Mouse (Mus musculus) gonadal fat pad, adult 2 months (tissue): ENCODE results near the gene Eid2. TPM values are rescaled to one million over a fixed set of nuclear protein-coding genes. Genes with fewer than 3 reads are reported as not detected.
"Not testable (repeated sequence)": the region's sequence is repeated elsewhere in the genome, so short reads cannot be mapped to it uniquely, and the experiment has no call there.

Experiments
- DNase-seq: peaks from one replicate; pipeline ENCODE4 v3.0.0-alpha.2; 2012; ENCODE audit warnings: low read depth
- polyA plus RNA-seq: library from polyadenylated mRNA; depleted of rRNA; stranded (reverse); fragments of >200 nt; gene quantifications from 2 replicates; pipeline ENCODE4 v1.2.3, GENCODE M21; 2012; rRNA removed

The Eid2 gene
- polyA plus RNA-seq = 6.4 and 7.2 TPM in 2 replicates

DNA sequence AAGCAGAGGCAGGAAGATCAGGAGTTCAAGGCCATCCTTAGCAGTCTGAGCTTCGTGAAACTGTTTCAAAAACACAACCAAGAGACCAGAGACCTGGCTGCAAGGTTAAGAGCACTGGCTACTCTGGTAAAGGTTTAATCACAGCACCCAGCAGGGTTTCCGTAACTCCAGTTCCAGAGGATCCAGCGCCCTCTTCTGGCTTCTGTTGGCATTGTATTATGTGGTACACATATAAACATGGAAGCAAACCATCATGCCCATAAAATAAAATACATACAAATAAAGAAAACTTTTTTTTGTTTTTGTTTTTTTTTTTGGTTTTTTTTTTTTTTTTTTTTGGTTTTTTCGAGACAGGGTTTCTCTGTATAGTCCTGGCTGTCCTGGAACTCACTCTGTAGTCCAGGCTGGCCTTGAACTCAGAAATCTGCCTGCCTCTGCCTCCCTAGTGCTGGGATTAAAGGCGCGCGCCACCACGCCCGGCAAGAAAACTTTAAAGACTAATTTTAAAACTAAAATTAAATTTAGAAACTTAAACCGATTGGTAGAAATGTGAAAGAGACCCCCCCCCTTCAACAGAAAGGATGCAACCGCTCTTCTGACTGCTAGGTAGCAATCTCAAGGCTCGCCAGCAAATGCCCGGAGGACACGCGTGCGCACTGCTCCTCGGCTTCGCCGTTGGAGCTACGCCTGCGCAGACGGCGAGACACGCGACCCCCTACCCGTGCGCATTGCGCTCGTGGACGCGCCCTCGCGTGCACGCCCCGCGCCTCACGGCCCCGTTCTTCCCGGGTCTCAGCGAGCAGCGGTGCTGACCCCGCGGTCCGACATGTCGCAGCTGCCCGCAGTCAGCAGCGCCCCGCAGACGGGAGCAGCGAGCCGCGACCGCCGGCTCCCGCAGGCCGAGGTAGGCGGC, at the start of gene Eid2:
Eid2 (plus strand) TSS at position 753 of the 913 bp plus-strand sequence.
- DNase-seq = no peak

DNA sequence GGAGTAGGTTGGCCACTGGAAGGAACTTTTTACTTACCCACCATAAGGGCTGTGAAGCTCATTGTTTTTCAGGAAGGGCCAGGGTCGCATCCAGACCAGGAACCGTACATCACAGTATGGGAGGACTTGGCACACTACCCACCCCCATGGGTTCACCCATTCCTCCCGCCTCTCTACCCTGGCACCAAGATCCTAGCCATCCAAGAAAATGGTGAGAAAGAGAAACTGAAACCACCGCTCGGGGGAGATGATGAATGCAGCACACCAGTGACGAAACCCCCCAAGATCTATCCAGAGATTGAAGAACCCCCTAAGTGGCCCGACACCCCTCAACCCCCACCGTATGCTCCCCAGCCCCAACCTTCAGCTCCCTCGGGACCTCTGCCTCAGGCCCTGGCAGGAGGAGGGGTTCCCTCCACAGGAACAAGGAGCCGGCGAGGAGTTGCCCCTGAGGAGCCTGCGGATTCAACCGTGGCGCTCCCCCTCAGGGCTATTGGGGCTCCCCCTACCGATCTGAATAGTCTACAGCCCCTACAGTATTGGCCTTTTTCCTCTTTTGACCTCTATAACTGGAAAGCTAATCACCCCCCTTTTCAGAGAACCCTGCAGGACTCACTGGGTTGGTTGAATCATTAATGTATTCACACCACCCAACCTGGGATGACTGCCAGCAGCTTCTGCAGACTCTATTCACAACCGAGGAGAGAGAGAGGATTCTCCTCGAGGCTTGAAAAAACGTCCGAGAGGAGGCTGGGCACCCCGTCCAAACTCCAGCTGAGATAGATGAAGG, 48.5 kb upstream of the Eid2 start:
- not testable (repeated sequence) for DNase-seq

DNA sequence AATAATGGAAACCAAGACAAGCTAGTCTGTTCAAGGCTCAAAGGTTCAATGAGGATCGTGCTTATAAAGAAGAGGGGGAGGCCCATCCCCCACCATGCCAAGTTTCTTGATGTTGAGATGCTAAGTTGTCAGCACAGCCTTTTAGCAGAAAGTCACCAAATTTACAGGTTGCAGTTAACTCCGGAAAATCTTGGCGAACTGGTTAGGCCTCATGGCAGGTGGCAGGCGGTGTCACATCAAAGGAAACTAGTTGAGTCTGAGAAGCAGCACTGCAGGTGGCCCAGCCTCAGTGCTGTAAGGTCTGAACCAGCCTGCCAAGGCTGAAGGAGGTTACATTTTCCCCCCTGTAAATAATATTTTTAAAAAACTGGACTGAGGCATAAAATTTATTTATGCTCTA, 40.8 kb upstream of the Eid2 start:
- not testable (repeated sequence) for DNase-seq

DNA sequence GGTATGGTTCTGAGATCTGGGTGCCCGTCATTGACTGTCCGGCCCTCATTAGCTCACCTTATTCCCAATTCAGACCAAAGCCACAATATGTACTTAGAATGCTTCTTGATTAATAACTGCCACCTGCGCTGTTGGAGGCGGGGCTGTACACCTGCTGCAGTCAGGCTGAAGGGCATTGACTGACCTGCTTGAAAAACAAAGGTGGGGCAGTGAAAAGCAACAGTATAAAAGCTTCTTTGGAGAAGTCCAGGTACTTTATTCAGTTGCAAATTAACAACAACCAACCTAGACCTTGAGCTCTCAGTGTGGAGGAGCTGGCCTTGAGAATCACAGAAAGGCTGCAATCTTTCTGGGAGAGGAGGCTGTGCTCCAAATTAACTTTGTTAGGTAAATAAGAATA, 40.3 kb upstream of the Eid2 start:
- DNase-seq = not testable (repeated sequence)

DNA sequence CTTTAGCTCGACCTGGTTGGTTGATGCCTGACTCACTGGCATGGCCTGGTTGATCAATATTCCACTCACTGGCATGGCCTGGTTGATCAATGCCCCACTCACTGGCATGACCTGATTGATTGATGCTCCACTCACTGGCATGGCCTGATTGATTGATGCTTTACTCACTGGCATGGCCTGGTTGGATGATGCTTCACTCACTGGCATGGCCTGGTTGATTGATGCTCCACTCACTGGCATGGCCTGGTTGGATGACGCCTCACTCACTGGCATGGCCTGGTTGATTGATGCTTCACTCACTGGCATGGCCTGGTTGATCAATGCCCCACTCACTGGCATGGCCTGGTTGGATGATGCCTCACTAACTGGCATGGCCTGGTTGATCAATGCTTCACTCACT, 23.7 kb upstream of the Eid2 start:
- DNase-seq = not testable (repeated sequence)

DNA sequence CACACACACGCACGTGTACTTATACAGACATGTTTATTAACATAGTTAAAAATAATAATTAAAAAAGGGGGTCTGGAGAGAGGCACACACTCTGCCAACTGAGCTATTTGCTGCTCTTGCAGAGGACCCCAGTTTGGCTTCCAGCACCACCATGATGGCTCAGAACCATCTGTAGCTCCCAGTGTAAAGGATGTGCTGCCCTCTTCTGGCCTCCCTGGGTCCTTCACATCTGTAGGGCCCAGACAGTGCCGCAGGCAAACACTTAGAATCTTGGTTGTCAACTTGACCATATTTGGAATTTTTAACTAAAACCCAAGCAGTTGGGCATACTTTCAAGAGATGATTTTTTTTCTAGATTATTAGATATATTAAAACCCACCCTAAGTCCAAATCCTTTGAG, 18.7 kb upstream of the Eid2 start:
- no peak for DNase-seq

DNA sequence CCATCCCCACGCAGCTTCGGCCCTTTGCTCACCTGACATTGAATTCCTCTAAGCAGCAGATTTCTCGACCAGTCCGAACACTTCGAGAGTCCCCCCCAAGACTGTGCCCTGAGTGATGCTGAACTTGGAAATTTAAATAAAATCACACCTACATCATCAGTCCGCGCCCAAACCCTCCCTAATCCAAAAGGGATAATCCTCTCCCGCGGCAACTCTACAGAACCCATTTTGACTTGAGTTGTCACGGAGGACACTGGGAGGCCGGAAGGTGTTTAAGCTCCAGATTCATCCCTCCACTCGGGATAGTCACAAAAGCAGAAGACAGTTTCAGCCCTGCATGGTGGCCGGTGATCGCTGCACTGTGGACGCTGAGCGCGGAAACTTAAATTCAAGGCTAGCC, 15.7 kb upstream of the Eid2 start:
- no peak for DNase-seq

DNA sequence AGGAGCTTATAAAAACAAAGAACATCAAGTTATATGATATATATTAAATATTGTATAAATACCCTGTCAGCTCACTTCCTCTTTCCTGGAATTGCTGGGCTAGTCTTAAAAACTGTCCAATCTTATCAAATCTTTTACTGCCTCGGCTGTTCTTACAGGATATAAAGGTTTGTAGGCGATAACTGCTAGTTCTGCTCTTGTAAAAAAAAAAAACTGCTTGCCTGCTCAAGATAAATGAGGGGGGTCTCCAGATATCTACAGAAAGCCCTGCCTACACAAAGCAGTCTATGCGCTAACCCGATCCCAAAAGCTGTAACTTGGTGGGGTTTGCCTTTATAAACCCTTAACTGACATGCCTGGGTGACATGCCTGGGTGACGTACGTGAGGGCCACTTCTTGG, 13.1 kb upstream of the Eid2 start:
- DNase-seq = no peak

DNA sequence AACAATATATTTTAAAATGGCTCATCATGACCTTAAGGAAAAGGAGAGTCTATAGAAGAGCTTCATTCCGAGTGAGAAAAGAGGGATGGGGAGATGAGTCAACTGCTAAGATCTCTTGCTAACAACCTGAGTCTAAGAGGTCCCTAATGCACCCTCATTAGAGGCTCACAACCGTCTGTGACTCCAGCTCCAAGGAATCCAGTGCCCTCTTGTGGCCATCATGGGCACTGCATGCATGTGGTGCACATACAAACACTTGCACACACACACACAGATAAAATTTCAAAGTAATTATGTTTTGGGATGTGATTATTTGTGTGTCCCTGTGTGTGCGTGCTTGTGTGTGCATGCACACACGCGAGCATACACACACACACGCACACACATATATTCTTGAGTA, 12.2 kb upstream of the Eid2 start:
- DNase-seq = no peak

DNA sequence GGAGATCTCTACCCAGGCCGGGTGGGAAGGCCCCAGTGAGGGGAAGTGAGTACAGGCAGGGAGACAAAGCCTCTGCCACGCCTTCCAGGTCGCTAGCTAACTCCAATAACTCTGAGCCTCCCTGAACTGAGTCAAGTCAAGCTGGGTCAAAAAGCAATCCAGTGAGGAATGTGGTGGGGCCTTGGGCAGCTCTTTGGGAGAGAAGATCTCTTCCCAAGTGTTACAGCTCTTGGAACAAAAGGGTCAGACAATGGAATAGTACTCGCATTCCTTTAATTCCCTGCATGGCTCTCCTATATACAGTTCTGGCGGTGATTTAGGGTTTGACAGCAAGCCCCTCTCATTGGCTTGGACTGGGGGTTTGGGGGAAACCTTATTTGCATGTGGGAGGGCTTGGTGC, 4.8 kb upstream of the Eid2 start:
- no peak for DNase-seq

DNA sequence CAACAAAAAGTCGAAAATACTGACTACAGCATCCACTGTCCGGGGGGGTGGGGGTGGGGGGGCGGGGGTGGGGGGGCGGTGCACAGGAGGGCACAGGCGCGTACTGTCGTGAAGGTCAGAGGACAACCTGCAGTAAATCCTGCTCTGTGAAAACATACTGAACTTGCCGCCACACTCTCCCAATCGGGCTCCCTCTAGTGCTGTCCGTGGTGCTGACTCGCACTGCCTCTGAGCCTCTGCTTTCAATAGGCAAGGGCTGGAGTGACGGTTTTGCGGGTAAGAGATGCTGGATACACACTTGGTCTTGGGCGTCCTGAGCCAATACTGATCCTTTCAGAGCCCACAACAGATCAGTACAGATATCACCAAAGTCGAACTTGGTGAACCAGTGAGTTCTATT, 3.9 kb upstream of the Eid2 start:
- DNase-seq = no peak

DNA sequence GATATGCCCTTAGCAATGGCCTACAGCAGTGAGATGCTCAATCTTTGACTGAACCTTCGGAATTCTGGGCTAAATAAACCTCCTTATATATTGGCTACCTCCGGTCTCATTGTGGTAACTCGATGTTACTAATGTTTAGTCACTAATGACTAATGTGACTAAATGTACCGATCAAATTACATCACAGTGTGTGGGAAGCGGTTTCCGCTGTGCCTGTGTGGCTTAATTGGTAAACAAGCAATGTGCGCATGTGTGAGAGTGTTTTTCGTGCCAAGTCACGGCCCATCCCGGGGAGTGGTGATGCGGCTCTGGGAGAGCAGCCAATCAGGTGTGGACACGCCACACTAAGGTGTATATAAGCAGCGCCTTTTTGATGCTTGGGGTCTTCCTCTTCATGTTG, 2.3 kb upstream of the Eid2 start:
- no peak for DNase-seq

DNA sequence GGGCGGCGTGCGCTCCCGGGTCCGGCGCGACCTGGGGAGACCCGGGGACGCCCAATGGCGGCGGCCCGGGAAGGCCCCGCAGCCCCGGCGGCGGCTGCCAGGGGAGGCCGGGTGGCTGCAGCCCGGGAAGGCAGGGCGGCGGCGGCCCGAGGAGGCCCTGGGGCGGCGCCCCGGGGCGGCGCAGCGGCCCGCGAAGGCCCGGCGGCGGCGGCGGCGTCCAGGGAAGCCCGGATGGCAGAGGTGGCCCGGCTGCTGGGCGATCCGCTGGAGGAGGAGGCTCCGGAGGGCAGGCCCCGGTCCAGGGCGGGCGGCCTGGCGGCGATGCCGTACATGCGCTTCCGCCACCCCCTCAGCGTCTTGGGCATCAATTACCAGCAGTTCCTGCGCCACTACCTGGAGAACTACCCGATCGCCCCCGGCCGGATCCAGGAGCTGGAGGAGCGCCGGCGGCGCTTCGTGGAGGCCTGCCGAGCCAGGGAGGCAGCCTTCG, 406 bp downstream of the Eid2 start:
- DNase-seq = no peak

DNA sequence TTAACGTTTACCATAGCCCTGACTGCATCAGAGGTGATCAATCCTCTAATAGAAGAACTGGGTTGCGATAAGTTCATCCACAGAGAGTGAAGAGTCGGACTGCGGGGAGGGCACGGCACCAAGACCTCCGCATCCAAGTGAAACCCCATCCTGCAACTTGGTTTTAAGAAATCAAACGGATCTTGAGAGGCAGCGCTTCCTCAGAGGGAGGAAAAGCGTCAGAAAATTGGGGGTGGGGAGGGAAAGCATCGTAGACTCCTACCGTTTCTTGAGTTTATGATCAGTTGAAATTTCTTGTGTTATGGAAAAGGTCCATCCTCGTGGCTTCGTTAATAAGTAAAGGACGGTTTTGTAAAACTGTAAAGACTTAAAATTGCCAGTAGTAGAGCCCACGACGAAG, 895 bp downstream of the Eid2 start:
- DNase-seq = no peak

DNA sequence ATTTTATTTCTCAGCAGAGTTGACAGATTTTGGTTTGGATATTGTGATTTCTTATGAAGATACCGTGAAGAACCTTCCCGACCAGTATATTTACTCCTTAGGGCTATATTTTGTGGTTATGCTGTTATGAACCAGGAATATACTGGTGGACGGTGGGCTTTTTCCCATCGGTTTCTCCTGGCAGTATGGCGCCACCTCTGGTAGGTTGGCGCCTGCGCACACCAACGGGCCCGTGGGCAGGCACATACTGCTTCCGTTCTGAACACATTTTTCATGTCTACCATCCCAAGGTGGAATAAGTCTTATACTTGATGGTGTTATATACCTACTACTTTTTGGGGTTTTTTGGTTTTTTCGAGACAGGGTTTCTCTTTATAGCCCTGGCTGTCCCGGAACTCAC, 1.7 kb downstream of the Eid2 start:
- no peak for DNase-seq

DNA sequence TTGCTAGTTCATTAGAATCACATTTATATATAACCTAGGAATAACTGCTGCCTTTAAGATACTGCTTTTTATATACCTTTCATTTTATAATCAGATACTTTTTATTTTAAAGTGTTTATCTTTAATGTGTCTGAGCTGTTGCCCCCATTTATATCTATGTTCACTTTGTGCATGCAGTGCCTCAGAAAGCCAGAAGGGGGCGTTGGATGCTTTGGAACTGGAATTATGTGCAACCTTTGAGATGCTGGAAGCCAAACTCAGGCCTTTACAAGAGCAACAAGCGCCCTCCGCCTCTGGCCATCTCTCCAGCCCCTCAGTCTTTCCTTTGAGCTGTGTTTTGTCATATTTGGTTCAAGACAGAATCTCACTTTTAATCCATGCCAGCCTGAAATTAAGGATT, 4.1 kb downstream of the Eid2 start:
- no peak for DNase-seq

DNA sequence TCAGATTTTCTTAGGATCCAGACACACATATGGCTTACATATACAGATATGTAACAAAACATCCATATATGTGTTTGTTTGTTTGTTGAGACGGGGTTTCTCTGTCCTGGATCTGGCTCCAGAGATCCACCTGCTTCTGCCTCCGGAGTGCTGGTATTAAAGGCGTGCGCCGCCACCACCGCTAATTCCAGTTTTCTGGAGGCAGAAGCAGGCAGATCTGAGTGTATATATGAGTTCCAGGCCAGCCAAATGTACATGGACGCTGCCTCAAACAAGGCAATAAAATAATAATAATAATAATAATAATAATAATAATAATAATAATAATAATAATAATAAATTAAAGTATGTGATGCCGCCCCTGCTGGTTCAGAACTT, 9.5 kb downstream of the Eid2 start:
- no peak for DNase-seq

DNA sequence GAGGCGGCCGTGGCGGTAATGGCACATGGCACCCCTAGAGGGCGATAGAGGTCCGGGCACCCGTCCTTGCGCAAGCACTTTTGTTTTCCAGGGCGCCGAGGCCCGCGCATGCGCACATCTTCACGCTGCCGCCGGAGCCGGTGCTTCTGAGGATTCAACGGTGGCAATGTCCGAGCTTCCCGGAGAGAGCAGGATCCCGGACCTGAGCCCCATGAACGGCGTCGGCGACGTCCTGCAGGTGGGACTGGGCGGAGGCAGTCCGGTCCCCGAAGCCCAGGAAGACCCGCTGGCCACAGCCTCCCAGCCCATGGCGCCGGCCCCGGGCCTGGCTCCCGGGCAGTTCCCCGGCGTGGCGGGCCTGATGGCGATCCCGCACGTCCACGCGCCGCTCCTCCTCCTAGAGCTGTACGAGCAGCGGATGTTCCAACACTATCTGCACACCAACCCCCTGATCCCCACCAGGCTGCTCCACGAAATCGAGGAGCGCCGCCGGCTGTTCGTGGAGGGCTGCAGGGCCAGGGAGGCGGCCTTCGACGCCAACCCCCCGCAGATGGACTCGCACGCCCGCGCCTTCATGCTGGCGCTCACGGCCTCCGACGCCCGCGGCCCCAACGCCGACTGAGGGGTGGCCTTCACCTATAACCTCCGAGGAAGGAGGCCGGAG, 10.1 kb downstream of the Eid2 start, which contains the start of gene Eid2b:
Eid2b (plus strand) TSS at position 125 of the 664 bp plus-strand sequence.
- DNase-seq = no peak

DNA sequence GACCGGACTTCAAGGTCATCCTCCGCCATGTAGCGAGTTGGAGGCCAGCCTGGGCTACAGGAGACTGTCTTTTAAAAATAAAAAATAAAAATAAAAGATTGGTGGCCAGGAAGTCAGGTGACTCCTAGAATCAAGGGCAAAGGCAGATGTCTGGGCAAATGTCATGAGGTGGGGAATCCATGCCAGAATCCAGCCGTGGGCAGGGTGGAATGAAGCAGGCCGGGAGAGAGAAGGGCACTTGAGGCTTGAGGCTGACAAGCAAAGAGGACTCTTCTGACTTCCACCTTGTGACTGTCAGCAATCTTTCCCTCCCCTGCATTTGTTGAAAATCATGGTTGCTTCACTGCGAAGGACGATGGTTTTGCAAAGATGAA, 10.6 kb downstream of the Eid2 start:
- DNase-seq = no peak

DNA sequence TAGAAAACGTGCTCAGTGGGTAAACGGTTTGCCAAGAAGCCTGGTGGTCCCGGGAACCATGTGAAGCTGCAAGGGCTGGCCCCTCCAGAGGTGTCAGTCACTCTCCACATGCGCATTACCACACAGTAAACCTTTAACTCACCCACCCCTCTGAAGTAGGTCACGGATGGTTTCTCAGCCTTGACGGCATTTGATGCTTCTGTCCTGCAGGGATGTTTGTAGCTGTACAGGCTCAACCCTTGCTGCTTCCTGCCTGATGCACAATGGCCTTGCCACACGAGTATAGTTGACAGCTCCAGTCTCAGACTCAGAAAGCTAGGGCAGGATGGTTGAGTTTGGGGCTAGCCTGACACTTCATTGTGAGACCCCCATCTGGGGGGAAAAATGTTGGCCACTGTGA, 12.9 kb downstream of the Eid2 start:
- DNase-seq = no peak

DNA sequence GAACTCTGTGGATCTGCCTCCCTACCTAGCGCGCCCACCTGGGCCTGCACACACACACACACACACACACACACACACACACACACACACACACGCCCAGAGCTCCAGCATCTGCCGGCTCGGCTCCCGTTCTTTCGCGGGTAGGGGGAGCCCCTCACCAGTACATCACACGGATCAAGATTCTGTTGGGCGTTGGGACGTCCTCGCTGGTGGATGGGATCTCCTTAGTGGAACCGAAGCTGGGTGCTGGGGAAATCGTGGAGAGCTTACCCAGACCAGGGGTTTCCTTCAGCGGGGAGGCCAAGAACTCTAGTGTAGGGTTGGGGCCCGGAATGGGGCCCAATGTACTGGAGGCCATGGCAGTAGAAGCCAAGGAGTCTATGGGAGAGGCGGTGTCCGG, 22.5 kb downstream of the Eid2 start:
- DNase-seq = no peak
